Mouse (Mus musculus): ENCODE measurements around the gene Gli3. TPM values are rescaled to one million over a fixed set of nuclear protein-coding genes. Genes with fewer than 3 reads are reported as not detected.

The Gli3 gene
- polyA plus RNA-seq, 2 experiments = 0.21 to 0.44 TPM

DNA sequence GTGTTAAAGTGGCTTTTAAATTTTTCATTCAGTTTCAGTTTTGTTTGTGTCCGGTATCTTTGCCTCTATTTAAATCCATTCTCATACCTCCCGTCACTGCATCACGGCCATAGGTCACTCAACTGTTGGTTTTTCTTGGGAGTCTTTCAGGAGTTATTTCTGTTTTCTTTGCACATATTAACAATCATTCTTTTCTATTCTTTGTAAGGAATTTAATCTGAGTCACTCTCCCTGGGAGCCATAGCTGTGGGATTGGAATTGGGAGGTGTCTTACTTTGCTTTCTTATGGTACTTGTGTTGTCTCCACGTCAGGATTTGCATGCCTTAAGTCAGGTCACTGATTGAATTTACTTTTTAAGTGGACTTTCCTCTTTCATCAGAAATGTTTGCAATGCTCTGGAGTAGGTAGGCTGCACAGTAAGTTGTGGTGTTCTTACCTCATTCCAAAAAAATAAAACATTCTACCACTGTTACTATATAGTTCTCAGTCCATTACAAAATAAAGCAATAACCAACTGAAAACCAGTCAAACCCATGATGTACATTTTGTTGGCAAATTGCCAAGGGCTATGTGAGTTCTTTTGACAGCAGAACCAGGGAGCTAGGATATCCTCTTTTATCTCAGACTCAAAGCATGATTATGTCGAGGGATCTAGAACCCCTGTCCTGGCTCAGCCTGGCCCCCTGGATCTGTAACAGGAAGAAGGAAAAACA lies 228.9 kb downstream of the Gli3 start:
- no peak for TF ChIP-seq EP300 (IDR thresholded peaks at IDR 0.05; ENCODE audit: low read depth)
- no peak for TF ChIP-seq CTCF (IDR thresholded peaks at IDR 0.05; ENCODE audit: low read depth)
- no peak overlapping the region for H3K4me2 ChIP-seq (ENCODE audit: low read depth)
- H3K36me3 ChIP-seq (replicated peaks; ENCODE audit: control insufficient read depth, insufficient read depth, low read depth) = no peaks in the 10 kb centered on the region
- ATAC-seq (ENCODE audit: insufficient read depth) (no peak), DNase-seq (ENCODE audit: low read depth in 3 of 3, low spot score in 3 of 3) (no peak)
- no peak overlapping the region for H3K4me3 ChIP-seq (ENCODE audit: insufficient read depth in 1 of 2, low read depth in 2 of 2, low read length in 2 of 2)
- no peaks in the 10 kb centered on the region for H3K9me3 ChIP-seq (ENCODE audit: control insufficient read depth, low read length)
- H3K9ac ChIP-seq (replicated peaks) = no peak overlapping the region
- H3K27ac ChIP-seq = no peak overlapping the region
- H3K4me1 ChIP-seq (replicated peaks; ENCODE audit: control insufficient read depth in 2 of 2, insufficient read depth in 2 of 2, low read length in 1 of 2) = no peaks in the 10 kb centered on the region
- no peaks in the 10 kb centered on the region for H3K27me3 ChIP-seq (ENCODE audit: control insufficient read depth, insufficient read depth, low read length)
- 56% methylated on average over 5 of the region's 5 CpGs for WGBS (ENCODE audit: insufficient replicate concordance)

DNA sequence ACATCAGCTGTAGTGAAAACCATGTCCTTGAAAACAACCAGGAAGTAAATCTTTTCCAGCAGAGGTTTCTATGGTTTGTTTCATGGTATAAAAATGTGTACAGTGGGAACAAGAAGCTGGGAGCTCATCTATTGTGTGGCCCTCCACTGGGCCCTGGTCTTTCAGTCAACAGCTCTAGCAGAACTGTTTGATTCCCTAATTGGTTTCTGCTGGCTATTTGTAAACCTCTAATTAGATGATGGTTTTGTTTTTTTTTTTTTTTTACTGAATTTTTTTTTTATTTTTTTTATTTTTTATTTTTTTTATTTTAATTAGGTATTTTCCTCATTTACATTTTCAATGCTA lies 229.4 kb downstream of the Gli3 start:
- no peak for TF ChIP-seq EP300 (IDR thresholded peaks at IDR 0.05; ENCODE audit: low read depth)
- no peak for ATAC-seq (ENCODE audit: insufficient read depth)
- H3K9ac ChIP-seq (replicated peaks) = no peak overlapping the region
- no peak overlapping the region for H3K27ac ChIP-seq
- H3K36me3 ChIP-seq (replicated peaks; ENCODE audit: control insufficient read depth, insufficient read depth, low read depth) = no peaks in the 10 kb centered on the region
- no peak overlapping the region for H3K4me2 ChIP-seq (ENCODE audit: low read depth)
- no peaks in the 10 kb centered on the region for H3K9me3 ChIP-seq (ENCODE audit: control insufficient read depth, low read length)
- no peaks in the 10 kb centered on the region for H3K27me3 ChIP-seq (ENCODE audit: control insufficient read depth, insufficient read depth, low read length)
- no peak for DNase-seq (ENCODE audit: low read depth in 3 of 3, low spot score in 3 of 3)
- no peak overlapping the region for H3K4me3 ChIP-seq (ENCODE audit: insufficient read depth in 1 of 2, low read depth in 2 of 2, low read length in 2 of 2)
- no peaks in the 10 kb centered on the region for H3K4me1 ChIP-seq (replicated peaks; ENCODE audit: control insufficient read depth in 2 of 2, insufficient read depth in 2 of 2, low read length in 1 of 2)

DNA sequence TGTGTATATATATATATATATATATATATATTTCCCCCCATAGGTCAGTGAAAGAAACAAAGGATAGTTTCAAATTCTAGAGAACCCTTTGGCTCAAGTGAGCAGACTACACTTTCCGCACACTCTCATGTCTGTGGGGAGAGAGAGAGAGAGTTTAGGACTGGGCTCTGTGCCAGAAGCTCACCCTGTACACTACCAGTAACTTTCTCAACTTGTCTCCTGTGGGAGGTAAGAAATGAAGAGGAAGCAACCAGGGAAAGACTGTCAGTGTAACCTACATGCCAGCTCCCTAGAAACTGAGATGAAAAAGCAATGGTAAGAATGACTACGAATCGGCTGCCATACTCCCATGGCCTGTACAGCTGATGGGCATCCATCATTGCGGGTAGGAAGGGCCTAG lies 235.2 kb downstream of the Gli3 start:
- DNase-seq (ENCODE audit: low read depth in 3 of 3, low spot score in 3 of 3) (no peak), ATAC-seq (ENCODE audit: insufficient read depth) (no peak)
- no peak overlapping the region for H3K4me3 ChIP-seq (ENCODE audit: insufficient read depth in 1 of 2, low read depth in 2 of 2, low read length in 2 of 2)
- no peaks in the 10 kb centered on the region for H3K9me3 ChIP-seq (ENCODE audit: control insufficient read depth, low read length)
- 67% methylated on average over 4 of the region's 4 CpGs for WGBS (ENCODE audit: insufficient replicate concordance)
- no peak overlapping the region for H3K9ac ChIP-seq (replicated peaks)
- no peaks in the 10 kb centered on the region for H3K27me3 ChIP-seq (ENCODE audit: control insufficient read depth, insufficient read depth, low read length)
- no peaks in the 10 kb centered on the region for H3K4me1 ChIP-seq (replicated peaks; ENCODE audit: control insufficient read depth in 2 of 2, insufficient read depth in 2 of 2, low read length in 1 of 2)
- H3K4me2 ChIP-seq (ENCODE audit: low read depth) = no peak overlapping the region
- H3K27ac ChIP-seq = no peak overlapping the region
- no peaks in the 10 kb centered on the region for H3K36me3 ChIP-seq (replicated peaks; ENCODE audit: control insufficient read depth, insufficient read depth, low read depth)
- TF ChIP-seq EP300 (IDR thresholded peaks at IDR 0.05; ENCODE audit: low read depth) = no peak
- TF ChIP-seq CTCF (IDR thresholded peaks at IDR 0.05; ENCODE audit: low read depth) = no peak

DNA sequence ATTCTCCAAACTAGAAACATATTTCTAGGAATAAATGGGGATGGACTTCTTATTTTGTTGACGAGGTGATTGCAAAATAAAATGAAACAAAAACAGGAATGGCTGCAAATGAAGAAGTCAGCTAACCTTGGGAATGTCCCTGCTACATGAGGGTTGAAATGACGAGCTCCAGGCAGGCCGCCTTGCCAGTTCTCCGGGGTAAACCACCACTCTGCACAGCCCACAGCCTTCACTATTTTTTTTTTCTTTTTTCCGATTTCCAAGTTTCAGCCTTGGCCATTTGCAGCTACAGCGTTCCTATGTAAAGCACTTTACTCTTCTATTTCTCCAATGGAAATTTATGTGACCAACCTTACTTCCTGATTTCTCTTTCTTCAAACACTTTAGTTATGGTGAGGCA lies 236.1 kb downstream of the Gli3 start:
- Histone ChIP-seq H3K4me3 (ENCODE audit: insufficient read depth in 1 of 2, low read depth in 2 of 2, low read length in 2 of 2) (no peak overlapping the region), H3K9ac (replicated peaks) (no peak overlapping the region), H3K4me1 (replicated peaks; ENCODE audit: control insufficient read depth in 2 of 2, insufficient read depth in 2 of 2, low read length in 1 of 2) (no peaks in the 10 kb centered on the region), H3K4me2 (ENCODE audit: low read depth) (no peak overlapping the region), H3K27me3 (ENCODE audit: control insufficient read depth, insufficient read depth, low read length) (no peaks in the 10 kb centered on the region), H3K9me3 (ENCODE audit: control insufficient read depth, low read length) (no peaks in the 10 kb centered on the region), H3K36me3 (replicated peaks; ENCODE audit: control insufficient read depth, insufficient read depth, low read depth) (no peaks in the 10 kb centered on the region), H3K27ac (no peak overlapping the region)
- TF ChIP-seq EP300 (IDR thresholded peaks at IDR 0.05; ENCODE audit: low read depth) = no peak
- no peak for TF ChIP-seq CTCF (IDR thresholded peaks at IDR 0.05; ENCODE audit: low read depth)
- ATAC-seq (ENCODE audit: insufficient read depth) (no peak), DNase-seq (ENCODE audit: low read depth in 3 of 3, low spot score in 3 of 3) (no peak)
- WGBS (ENCODE audit: insufficient replicate concordance) = 68% methylated on average over 6 of the region's 6 CpGs

DNA sequence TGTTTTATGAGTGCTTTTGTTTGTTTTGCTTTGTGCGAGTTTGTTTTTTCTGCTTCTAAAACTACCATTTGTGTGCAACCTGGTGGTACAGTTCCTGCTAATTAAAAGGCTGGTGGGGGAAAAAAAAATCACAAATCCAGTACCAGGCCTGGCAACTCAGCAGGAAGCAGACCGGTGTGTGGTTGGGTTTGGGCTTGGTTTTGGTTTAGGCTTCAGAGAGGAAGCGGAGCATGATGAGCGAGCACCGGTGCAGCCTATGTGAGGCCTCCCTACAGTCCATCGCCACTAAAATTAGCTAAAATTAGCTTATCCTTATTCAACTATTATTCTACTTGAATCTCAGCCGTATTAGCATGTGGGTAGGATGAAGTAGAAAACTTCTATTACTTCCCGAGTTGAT lies 241.6 kb downstream of the Gli3 start:
- no peak overlapping the region for H3K4me2 ChIP-seq (ENCODE audit: low read depth)
- H3K4me1 ChIP-seq (replicated peaks; ENCODE audit: control insufficient read depth in 2 of 2, insufficient read depth in 2 of 2, low read length in 1 of 2) = peaks cover 0 to 6% of the 10 kb centered on the region in 2 experiments; a peak in 2 of 4 replicates
- TF ChIP-seq EP300 (IDR thresholded peaks at IDR 0.05; ENCODE audit: low read depth) = no peak
- TF ChIP-seq CTCF (IDR thresholded peaks at IDR 0.05; ENCODE audit: low read depth) = no peak
- H3K4me3 ChIP-seq (ENCODE audit: insufficient read depth in 1 of 2, low read depth in 2 of 2, low read length in 2 of 2) = no peak overlapping the region
- no peak overlapping the region for H3K9ac ChIP-seq (replicated peaks)
- no peak overlapping the region for H3K27ac ChIP-seq
- H3K9me3 ChIP-seq (ENCODE audit: control insufficient read depth, low read length) = no peaks in the 10 kb centered on the region
- WGBS (ENCODE audit: insufficient replicate concordance) = 49% methylated on average over 8 of the region's 8 CpGs
- ATAC-seq (ENCODE audit: insufficient read depth) = no peak
- no peak for DNase-seq (ENCODE audit: low read depth in 3 of 3, low spot score in 3 of 3)
- no peaks in the 10 kb centered on the region for H3K36me3 ChIP-seq (replicated peaks; ENCODE audit: control insufficient read depth, insufficient read depth, low read depth)
- H3K27me3 ChIP-seq (ENCODE audit: control insufficient read depth, insufficient read depth, low read length) = no peaks in the 10 kb centered on the region

Data from liver, embryonic 14.5 days (tissue).